Mouse (Mus musculus): Measurements from ENCODE around the gene Zfp382. TPM values are rescaled to one million over a fixed set of nuclear protein-coding genes. Genes with fewer than 3 reads are reported as not detected.
"Not testable (repeated sequence)": the region's sequence is repeated elsewhere in the genome, so short reads cannot be mapped to it uniquely, and the experiment has no call there.

Gene Zfp382
- polyA plus RNA-seq, 1 experiment from 2014 or later = 10.3 TPM

GRCm38 (mm10) chr7:30164745-30165144 is 43.0 kb downstream of the Zfp382 start:
- Histone ChIP-seq H3K27ac (no peak overlapping the region), H3K4me1 (no peaks in the 10 kb centered on the region), H3K9me3 (replicated peaks) (peaks cover 58% of the 10 kb centered on the region), H3K27me3 (ENCODE audit: low read depth, poor library complexity, severe bottlenecking) (no peaks in the 10 kb centered on the region), H3K36me3 (peaks cover 87% of the 10 kb centered on the region), H3K4me3 (no peak overlapping the region)
- 99% methylated on average over 2 of the region's 2 CpGs for WGBS
- no peak for DNase-seq (ENCODE audit: low spot score)

- Histone ChIP-seq H3K27ac (peak overlapping the region; percentile 98), H3K36me3 (peaks cover 51% of the 10 kb centered on the region), H3K9me3 (replicated peaks) (peaks cover 19% of the 10 kb centered on the region), H3K4me1 (peaks cover 9% of the 10 kb centered on the region), H3K27me3 (ENCODE audit: low read depth, poor library complexity, severe bottlenecking) (no peaks in the 10 kb centered on the region), H3K4me3 (peak overlapping the region; percentile 79)
- WGBS = 3% methylated on average over 21 of the region's 21 CpGs
- DNase-seq (ENCODE audit: low spot score) = no peak
Observed at GRCm38 (mm10) chr7:30168914-30169582, 47.3 kb downstream of the Zfp382 start.

DNA sequence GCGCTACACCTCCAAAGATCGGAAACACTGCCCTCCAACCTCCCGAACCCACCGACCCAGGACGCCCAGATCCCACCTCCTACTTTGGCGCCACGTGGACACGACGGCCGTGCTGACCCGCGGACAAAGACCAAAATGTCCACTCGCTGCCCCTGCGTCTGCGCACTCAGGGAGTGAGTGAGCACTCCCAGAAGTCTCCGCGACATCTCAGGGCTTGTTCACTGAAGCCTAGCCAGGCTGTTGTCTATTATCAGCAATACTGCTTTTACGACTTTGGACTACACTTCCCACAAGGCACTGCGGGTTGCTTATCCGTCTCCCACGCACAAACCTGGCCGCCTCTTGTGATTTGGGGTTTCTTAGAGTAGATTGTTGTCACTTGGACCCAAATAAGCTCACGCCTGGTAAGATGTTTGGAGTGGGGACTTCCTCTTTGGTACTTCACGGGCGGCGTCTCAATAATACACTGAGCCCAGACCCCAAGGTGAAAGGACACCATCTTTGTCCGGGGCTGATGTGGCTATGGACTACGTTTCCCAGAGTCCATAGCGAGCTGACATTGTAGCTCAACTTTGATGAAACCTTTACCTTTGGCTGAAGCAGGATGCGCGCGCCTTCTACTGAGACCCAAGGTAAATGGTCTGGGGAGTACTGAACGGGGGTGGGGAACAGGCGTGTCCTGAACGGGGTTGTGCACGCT is 48.0 kb downstream of the Zfp382 start, which contains the start of gene Zfp146:
Zfp146 (minus strand) TSS at position 168 of the 700 bp plus-strand sequence.
- H3K9me3 ChIP-seq (replicated peaks) = peaks cover 14% of the 10 kb centered on the region; the same call in 1 of the 2 replicates
- peak within 1 kb of the TSS; percentile 98 for H3K27ac ChIP-seq
- peak; percentile 92 for DNase-seq (ENCODE audit: low spot score)
- H3K4me3 ChIP-seq = peak within 1 kb of the TSS; percentile 79
- H3K36me3 ChIP-seq = peaks cover 47% of the 10 kb centered on the region
- H3K4me1 ChIP-seq = peaks cover 9% of the 10 kb centered on the region
- under 1% methylated on average over 36 of the region's 36 CpGs for WGBS
- H3K27me3 ChIP-seq (ENCODE audit: low read depth, poor library complexity, severe bottlenecking) = no peaks in the 10 kb centered on the region

DNA sequence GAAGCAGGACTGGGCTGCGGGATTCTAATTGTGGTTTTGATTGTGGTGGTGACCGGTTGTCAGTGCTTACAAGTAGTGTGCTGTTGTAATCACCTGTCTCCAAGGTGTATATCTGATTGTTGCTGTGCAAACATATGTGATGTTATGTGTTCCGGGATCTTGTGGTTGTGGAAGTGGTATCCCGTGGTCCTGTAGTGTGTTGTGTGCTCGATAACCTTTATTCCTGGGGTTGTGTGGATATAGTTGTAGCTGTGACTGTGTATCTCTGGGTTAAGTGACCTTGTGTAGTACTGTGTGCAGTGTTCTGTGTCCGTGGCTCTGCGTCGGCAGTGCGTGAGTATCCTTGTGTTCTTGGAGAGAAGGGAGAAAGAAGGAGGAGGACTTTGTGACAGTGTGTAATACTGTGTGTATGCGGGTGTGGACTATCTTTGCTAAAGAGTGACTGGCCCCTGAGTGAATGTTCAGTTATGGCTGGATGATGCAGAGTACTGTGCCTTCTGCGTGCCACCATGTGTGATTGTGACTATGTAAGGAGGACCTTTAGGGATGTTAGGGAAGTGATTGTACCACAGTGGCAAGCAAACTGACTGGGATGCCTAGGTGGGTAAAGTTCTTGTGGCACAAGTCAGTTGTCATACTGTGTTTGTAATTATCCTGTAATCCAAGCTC is 48.7 kb downstream of the Zfp382 start:
- no peak for DNase-seq (ENCODE audit: low spot score)
- Histone ChIP-seq H3K27ac (peak overlapping the region; percentile 98), H3K27me3 (ENCODE audit: low read depth, poor library complexity, severe bottlenecking) (no peaks in the 10 kb centered on the region), H3K36me3 (peaks cover 40% of the 10 kb centered on the region), H3K4me1 (peaks cover 9% of the 10 kb centered on the region), H3K9me3 (replicated peaks) (peaks cover 7% of the 10 kb centered on the region; the same call in 1 of the 2 replicates), H3K4me3 (peak overlapping the region; percentile 79)
- WGBS = 29% methylated on average over 11 of the region's 11 CpGs

GRCm38 (mm10) chr7:30176474-30176873 is 54.7 kb downstream of the Zfp382 start:
- Histone ChIP-seq H3K27me3 (ENCODE audit: low read depth, poor library complexity, severe bottlenecking) (no peaks in the 10 kb centered on the region), H3K4me3 (no peak overlapping the region), H3K27ac (no peak overlapping the region), H3K36me3 (peaks cover 46% of the 10 kb centered on the region), H3K9me3 (replicated peaks) (no peaks in the 10 kb centered on the region), H3K4me1 (no peaks in the 10 kb centered on the region)
- DNase-seq (ENCODE audit: low spot score) = no peak
- WGBS = 85% methylated on average over 12 of the region's 12 CpGs

GRCm38 (mm10) chr7:30178256-30178655 is 56.5 kb downstream of the Zfp382 start:
- Histone ChIP-seq H3K27me3 (ENCODE audit: low read depth, poor library complexity, severe bottlenecking) (no peaks in the 10 kb centered on the region), H3K9me3 (replicated peaks) (no peaks in the 10 kb centered on the region), H3K4me1 (no peaks in the 10 kb centered on the region), H3K27ac (no peak overlapping the region), H3K4me3 (no peak overlapping the region), H3K36me3 (peaks cover 45% of the 10 kb centered on the region)
- 87% methylated on average over 11 of the region's 11 CpGs for WGBS
- DNase-seq (ENCODE audit: low spot score) = no peak

DNA sequence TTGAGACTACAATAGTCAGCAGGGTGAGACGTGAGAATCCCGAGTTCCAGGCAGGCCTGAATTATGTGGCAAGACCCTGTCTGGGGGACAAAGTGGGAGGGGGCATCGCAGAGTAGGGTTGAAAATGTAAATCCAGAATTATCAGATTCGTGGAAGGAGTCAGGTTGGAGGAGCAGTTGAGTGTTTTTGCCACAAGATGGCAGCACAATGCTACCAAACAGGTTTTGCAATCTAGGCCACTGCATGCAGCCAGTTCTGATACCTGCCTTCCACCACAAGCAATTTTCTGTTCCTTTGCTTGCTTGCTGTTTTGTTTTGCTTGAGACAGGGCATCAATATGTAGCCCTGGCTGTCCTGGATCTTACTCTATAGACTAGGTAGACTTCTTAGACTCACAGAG is 59.6 kb downstream of the Zfp382 start:
- Histone ChIP-seq H3K9me3 (replicated peaks) (no peaks in the 10 kb centered on the region), H3K36me3 (peaks cover 45% of the 10 kb centered on the region), H3K27ac (no peak overlapping the region), H3K4me3 (no peak overlapping the region), H3K27me3 (ENCODE audit: low read depth, poor library complexity, severe bottlenecking) (no peaks in the 10 kb centered on the region), H3K4me1 (peaks cover 10% of the 10 kb centered on the region)
- DNase-seq (ENCODE audit: low spot score) = peak; percentile 82
- WGBS = 5% methylated on average over 4 of the region's 4 CpGs

DNA sequence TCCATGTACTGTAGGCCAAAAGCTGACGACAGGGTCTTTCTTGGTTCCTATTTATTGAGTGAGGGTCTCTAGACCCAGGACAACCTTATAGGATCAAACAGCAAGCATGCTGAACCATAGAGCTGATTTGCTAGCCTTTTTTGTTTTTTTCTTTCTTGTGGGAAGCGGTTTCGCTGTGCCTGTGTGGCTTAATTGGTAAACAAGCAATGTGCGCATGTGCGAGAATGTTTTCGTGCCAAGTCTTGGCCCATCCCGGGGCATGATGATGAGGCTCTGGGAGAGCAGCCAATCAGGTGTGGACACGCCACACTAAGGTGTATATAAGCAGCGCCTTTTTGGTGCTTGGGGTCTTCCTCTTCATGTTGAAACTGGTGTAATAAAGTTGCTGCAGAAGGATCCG is 60.2 kb downstream of the Zfp382 start:
- not testable (repeated sequence) for H3K27ac ChIP-seq; DNase-seq (ENCODE audit: low spot score); H3K27me3 ChIP-seq (ENCODE audit: low read depth, poor library complexity, severe bottlenecking); H3K9me3 ChIP-seq (replicated peaks); H3K4me1 ChIP-seq; H3K4me3 ChIP-seq
- H3K36me3 ChIP-seq = peaks cover 45% of the 10 kb centered on the region
- 94% methylated on average over 10 of the region's 10 CpGs for WGBS

DNA sequence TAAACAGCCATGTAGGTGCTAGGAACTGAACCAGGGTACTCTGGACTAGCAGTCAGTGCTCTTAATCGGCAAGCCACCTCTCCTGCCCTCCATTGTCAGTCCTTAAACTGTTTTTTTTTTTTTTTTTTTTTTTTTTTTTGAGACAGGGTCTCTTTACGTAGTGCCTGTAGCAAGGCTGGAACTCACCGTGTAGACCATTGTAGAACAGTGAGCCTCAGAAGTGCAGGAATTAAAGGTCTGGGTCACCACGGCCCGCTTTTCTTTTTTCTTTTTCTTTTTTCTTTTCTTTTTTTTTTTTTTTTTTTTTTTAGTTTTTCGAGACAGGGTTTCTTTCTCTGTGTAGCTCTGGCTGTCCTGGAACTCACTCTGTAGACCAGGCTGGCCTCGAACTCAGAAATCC is 61.4 kb downstream of the Zfp382 start:
- H3K4me1 ChIP-seq; H3K4me3 ChIP-seq; DNase-seq (ENCODE audit: low spot score); H3K9me3 ChIP-seq (replicated peaks); H3K27ac ChIP-seq; H3K27me3 ChIP-seq (ENCODE audit: low read depth, poor library complexity, severe bottlenecking): not testable (repeated sequence)
- peaks cover 49% of the 10 kb centered on the region for H3K36me3 ChIP-seq
- 83% methylated on average over 7 of the region's 7 CpGs for WGBS

DNA sequence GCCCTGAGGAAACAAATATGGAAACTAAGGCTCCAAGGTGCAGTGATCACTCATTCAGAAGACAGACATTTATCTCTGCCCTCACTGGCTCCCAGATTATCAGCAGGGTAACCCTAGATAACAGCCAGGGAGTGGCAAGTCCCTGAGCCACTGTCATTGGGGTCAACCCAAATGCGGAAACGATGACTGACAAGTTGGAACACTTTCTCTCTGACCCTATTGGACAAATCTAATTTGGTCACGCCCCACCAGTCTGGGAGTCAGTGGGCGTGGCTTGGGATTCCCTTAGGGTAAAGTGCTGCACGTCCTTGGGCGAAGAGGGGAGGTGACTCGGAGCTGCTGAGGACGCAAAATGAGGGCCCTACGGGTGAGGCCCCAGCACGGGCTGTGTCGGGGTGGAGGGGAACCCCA is 62.1 kb downstream of the Zfp382 start, which contains the start of gene Cox7a1:
Cox7a1 (plus strand) TSS at position 266 of the 411 bp plus-strand sequence.
- H3K36me3 ChIP-seq = peaks cover 49% of the 10 kb centered on the region
- no peaks in the 10 kb centered on the region for H3K27me3 ChIP-seq (ENCODE audit: low read depth, poor library complexity, severe bottlenecking)
- no peaks in the 10 kb centered on the region for H3K9me3 ChIP-seq (replicated peaks)
- peak within 1 kb of the TSS; percentile 35; the same call in 1 of the 2 replicates for H3K4me3 ChIP-seq
- WGBS = 1% methylated on average over 11 of the region's 11 CpGs
- H3K27ac ChIP-seq = no peak within 1 kb of the TSS
- DNase-seq (ENCODE audit: low spot score) = peak; percentile 55
- H3K4me1 ChIP-seq = peaks cover 10% of the 10 kb centered on the region

All from limb, embryonic 10.5 days (tissue).